Mouse (Mus musculus): ENCODE measurements around the gene Olfr464.

GRCm38 (mm10) chr11:87916005-87916404 is 4.8 kb downstream of the Olfr464 start:
- TF ChIP-seq HCFC1 (IDR thresholded peaks at IDR 0.05; ENCODE audit: borderline replicate concordance, insufficient read depth, low read length) (no peak), CHD2 (IDR thresholded peaks at IDR 0.05; ENCODE audit: low read depth, low read length) (no peak)
